Mouse (Mus musculus): ENCODE results near the gene Ankrd13c. TPM values are rescaled to one million over a fixed set of nuclear protein-coding genes. Genes with fewer than 3 reads are reported as not detected.

Gene Ankrd13c
- polyA plus RNA-seq (2015; fragmentation: Nextera tagmentation; extraction: Ambion mirVana): 32.6 and 34.5 TPM in 2 replicates

DNA sequence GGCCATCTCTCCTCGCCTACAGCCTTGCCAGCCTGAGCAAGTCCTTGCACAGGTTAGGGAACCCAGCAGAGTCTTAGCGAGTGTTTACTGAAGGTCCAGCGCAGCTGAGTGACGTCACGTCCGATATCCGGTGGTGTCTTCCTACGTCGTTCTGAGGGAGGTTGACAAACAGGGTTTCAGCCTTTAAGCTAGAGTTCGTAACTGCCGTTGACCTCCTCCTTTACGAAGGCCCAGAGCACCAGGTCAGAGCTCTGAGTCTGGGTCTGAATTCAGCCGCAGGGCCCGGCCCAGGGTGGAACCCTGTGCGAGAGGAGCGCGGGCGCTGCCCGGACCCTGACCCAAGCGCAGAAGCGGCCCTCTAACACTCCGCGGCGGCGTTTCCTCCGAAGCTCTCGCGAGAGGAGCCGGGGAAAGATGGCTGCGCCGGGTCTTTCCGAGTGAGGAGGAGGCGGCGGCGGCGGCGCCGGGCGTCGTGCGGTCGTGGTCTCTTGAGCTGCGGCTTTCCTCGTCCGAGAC lies at the start of gene Ankrd13c:
Gene Ankrd13c (plus strand): TSS at position 397 of the 516 bp plus-strand sequence.

DNA sequence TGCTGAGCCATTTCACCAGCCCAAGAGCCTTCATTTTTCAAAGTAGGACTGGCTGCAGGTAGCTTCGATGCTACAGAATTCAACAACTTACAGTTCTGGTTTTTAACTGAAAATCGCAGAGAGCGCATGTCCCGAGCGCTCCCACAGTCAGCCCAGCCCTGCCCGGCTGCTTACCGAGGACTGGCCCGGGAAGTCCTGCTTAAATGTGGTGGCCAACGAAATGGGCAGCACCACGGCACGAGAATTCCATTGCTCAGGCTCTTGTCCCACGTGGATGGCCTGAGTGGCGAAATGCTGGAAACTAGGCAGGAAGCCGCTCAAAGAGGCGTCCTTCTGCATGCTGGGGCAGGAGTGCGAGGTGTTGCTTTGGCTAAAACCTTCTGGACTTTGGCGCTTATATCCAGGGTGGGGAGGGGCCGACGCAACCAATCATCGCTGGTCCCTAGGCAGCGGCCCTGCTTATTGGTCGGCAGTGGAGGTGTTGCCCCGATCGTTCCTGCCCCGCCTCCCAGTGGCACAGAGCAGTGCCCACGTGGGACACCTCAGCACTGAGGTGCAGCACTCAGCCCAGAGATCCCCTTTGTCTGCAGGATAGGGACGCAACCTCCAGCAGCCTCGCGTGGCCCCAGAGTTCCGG lies 22.2 kb upstream of the Ankrd13c start, which contains the start of gene Cth:
Gene Cth (minus strand): TSS at position 386 of the 637 bp plus-strand sequence.

GRCm38 (mm10) chr3:158036329-158036988 lies 89.4 kb downstream of the Ankrd13c start, which contains the start of the genes Srsf11 and Lrrc40:
Srsf11 (minus strand) TSS chr3:158036639.
Lrrc40 (plus strand) TSS chr3:158036662.

Other genes starting within 250 kb of the Ankrd13c start
- 3.1 and 4.1 TPM in 2 replicates for gene Cth, start 22.2 kb upstream of the Ankrd13c start, polyA plus RNA-seq (2015; fragmentation: Nextera tagmentation; extraction: Ambion mirVana)
- 211 and 220 TPM in 2 replicates for gene Srsf11, start 89.4 kb downstream of the Ankrd13c start, polyA plus RNA-seq (2015; fragmentation: Nextera tagmentation; extraction: Ambion mirVana)
- gene Lrrc40, start 89.4 kb downstream of the Ankrd13c start, polyA plus RNA-seq (2015; fragmentation: Nextera tagmentation; extraction: Ambion mirVana): 35.8 and 37.8 TPM in 2 replicates

All from neural tube, postnatal 0 days (tissue).